Mouse (Mus musculus): ENCODE measurements at regions not wholly inside any gene's neighbourhood (a gene's known extent, or its start where the extent isn't known, plus 50 kb on each side); places are given as distances from the start of the nearest gene placed in this dataset.
"Not testable (repeated sequence)": the region's sequence is repeated elsewhere in the genome, so short reads cannot be mapped to it uniquely, and the experiment has no call there.

DNA sequence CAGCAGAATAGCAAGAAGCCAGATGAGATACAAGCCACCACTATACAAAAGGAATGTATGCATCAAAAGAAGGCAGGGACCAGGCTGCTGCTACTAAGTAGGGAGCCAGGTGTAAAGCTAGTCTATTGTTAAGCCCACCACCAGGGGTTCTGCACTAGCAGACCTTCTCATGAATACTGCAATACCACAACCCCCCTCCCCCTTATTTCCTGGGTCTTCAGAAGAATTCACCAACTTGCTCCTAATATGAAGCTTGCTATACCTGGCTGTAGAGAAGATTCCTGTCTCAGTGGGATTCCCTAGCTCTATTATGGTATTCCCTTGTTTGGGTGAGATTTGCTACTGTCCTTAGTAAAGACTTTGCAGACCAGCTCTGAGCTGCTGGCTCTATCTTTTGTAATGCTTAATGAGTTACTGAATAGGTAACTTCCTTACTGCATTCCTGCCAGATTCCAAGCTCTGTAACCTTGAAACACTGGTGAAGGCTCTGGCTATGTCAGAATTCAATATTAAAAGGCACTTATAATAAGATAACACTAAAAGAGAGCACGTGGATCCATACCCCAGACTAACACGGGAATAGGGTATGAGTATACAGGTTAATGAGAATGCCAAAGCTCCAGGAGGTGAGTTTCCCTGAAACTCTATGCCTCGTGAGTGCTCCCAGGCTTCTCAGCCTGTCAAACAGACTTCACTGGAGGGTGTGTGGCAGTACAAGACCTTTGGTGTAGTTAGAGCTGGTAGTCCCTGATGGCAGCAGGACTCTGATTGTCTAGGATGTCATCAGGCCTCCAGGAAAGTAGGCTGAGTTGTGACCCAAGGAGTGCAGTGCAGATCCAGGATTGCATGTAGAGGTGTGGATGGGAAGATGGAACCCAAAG, 455.5 kb downstream of the Plxdc2 start:
- not testable (repeated sequence) for DNase-seq (ENCODE audit: low read depth)

GRCm38 (mm10) chr2:16820442-16820841, 464.3 kb downstream of the Plxdc2 start:
- DNase-seq (ENCODE audit: low read depth) = no peak

DNA sequence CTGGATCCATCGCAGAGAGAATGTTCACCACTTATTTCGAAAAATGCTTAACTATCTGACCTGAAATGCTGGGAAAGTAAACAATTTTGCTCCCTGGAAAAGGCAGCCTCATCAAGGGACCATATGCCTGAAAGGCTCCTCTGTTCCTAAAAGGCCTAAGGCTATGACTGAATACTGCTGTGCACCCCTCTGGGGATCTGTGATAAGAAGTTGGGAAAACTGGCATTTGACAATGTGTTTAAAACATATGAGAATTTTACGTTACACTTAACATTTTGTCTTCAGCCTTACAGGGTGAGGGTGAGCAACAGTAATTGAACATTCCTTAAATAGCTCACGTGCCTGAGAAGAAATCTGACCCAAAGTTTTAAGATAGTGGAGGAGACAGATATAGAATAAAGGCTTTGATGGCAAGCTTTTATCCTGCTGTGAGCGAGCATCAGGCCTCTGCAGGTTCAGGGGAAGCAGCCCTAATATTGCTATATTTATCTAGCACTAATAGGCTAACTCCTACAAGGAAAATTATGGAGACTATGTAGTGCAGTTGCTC, 468.7 kb downstream of the Plxdc2 start:
- DNase-seq (ENCODE audit: low read depth) = no peak

GRCm38 (mm10) chr2:16827266-16827665, 471.2 kb downstream of the Plxdc2 start:
- DNase-seq (ENCODE audit: low read depth) = no peak

DNA sequence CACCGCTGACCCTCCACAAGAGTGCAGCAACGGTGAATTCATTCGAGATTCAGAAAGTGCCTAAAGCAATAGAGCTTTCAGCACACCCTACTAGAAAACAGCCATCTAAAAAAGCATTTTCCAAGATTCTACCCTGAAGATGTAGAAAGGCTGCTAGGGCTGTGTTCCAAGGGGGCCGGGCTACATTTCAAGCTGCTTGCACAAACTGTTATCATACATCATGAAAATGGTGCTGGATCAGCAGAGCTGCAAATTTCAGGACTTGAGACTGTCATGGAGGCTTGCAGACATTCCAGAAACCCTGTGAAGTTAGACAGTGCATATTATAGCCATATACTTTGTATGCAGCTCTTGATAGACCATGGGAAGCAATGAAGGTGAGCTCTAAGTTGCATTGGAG, 479.9 kb downstream of the Plxdc2 start:
- no peak for DNase-seq (ENCODE audit: low read depth)

DNA sequence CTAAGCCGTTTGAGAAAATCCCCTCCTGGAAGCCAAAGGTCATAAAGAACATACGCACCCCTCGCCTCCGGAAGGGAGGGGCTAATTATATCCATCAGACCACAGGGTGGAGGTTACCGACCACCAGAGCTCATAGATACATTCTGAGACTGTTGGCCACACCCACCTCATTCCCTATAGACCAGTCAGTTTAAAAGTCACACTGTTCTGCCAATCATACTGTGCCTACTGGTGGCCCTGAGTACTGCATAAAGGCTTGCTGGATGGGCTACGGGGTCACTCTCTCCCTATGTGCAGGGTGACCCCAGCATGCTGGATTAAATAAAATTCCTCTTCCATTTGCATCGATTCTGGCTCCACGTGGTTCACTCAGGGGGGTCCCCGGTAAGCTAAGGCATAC, 482.6 kb downstream of the Plxdc2 start:
- no peak for DNase-seq (ENCODE audit: low read depth)

- DNase-seq (ENCODE audit: low read depth) = no peak
Measured at GRCm38 (mm10) chr2:16849916-16850315, 493.8 kb downstream of the Plxdc2 start.

DNA sequence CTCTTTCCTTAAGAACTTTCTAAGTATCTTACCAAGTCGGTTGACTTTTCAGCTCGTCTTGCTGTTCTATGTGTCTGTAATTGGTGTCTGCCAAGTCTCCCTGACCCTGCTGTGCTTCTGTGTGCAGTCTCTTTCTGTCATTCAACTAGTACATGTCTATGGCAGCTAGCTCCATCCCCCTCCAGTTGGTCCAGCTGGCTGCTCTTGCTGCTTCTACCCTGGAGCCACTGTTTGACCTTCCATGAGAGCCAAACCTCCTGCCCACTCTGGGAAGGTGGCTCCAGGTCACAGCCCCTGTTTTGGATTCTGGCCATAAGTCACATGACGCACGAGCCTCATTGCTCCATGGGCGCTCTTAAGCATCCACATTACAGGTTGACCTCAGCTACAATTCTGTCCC, 504.0 kb downstream of the Plxdc2 start:
- DNase-seq (ENCODE audit: low read depth) = no peak

DNA sequence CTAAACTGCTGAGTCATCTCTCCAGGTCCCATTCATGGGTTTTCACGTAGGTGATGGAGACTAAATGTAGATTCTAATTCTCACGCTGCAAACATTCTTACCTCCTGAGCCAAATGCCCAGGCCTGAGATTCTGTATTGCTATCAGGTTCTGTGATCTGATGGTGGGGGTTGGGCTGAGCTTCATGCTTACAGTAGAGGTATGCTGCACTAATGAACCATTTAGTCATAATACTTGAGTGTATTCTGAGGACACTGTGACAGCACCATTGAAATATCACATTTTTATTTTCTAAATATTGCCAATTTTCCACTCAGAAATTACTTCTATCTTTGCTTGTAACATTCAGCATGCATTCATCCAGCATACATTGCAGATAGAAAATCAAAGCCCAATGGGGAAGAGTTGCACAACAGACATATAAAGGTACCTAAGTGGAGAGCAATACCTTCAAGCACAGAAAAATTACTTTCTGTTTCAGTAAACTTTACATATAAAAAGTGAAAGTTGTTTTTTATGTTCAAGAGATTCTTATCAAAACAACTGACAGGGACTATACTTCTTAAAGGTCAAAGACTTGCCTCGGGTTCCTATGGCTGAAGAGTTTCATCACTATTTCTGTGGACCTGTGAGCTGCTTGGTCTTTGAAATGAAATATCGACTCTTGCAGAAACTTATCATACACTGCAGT, 510.2 kb downstream of the Plxdc2 start:
- DNase-seq (ENCODE audit: low read depth) = no peak

DNA sequence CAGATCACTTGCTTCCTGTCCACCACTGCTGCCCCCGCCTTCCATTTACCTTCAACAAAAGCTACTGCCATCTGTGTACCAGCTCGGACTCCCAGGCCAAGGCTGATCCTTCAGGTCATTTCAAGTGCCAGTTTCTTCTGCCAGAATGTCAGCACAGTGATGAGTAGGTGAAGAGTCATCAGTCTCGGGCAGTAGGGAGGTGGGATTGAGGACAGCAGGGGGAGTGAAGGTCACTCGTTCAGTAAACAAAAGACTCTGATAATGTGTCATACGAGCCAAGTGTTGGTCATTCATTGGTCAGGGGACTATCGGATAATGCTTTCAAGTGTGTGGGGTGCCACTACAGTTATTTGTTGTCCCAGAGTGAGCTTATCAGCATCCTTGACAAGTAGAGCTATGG, 536.3 kb downstream of the Plxdc2 start:
- not testable (repeated sequence) for DNase-seq (ENCODE audit: low read depth)

GRCm38 (mm10) chr2:16909246-16910038, 553.3 kb downstream of the Plxdc2 start:
- DNase-seq (ENCODE audit: low read depth) = no peak

DNA sequence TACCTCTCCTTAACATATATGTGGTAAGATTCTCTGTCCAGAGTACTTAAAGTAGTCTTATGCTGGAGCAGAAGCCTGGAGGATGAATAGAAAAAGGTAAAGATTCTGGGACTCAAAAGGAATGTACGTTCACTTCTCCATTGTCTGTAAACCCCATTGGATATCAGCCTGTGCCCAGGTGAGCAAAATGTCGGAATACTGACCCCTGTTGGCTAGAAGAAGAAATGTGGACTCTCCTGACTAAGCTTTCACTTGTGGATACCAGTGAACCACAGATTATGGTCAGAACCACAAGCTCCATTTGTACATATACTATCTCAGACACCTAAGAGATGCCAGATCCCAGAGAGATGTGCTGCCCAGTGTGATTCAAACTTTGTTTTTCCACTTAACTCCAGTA, 558.5 kb downstream of the Plxdc2 start:
- DNase-seq (ENCODE audit: low read depth) = peak; percentile 0

GRCm38 (mm10) chr2:16929974-16930373, 573.9 kb downstream of the Plxdc2 start:
- no peak for DNase-seq (ENCODE audit: low read depth)

- DNase-seq (ENCODE audit: low read depth) = no peak
Measured at GRCm38 (mm10) chr2:16959432-16959831, 603.3 kb downstream of the Plxdc2 start.

DNA sequence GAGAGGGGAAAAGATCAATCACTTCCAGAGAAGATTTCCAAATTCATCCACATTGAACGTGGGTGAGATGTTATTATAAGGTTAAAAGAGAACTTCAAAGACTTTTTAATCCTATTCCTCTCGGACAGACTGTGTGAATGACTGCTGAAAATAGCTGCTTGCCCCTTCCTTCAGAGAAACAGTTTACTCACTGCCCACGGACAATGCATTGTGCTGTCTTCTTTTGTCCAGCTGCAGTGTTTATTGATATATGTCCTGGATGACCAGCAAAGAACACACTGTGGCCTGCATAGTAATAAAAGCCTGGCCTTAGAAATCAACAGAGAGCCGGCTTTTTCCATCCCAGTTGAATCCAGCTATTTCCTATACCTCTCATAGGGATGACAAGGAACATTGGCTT, 621.3 kb downstream of the Plxdc2 start:
- no peak for DNase-seq (ENCODE audit: low read depth)

GRCm38 (mm10) chr2:16982823-16983222, 626.7 kb downstream of the Plxdc2 start:
- no peak for DNase-seq (ENCODE audit: low read depth)

DNA sequence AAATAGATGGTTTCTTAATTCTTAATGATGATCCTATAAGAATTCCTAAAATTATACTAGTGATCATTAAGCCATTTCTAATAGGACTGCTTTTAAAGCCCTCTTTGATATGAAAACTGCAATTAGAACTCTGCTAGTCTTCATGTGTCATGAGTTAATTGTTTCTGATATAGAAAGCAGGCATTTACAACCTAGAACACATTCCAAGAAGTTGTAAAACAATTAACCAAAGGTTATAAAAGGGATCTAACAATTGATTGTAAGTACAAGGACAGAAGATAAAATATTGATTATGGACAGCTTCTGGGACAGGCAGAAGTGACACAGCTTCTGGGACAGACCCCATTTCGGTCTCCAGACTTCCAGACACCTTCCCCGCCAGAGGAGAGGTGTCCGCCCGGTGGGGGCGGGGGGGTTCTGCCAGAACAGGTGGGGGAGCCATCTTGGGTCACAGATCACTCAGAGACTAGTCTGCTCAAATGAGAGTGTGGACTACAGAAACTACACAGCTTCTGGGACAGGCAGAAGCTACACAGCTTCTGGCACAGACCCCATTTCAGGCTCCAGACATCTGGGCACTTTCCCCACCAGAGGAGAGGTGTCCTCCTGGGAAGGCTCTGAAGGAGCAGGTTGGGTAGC, 627.6 kb downstream of the Plxdc2 start:
- no peak for DNase-seq (ENCODE audit: low read depth)
